Mouse (Mus musculus): ENCODE data around the gene Fggy.

- TF ChIP-seq CTCF (IDR thresholded peaks at IDR 0.05; ENCODE audit: extremely low read depth, insufficient read depth, insufficient read length, insufficient replicate concordance), result no peak
- TF ChIP-seq POLR2A (IDR thresholded peaks at IDR 0.05; ENCODE audit: low read depth, low read length), result no peak
Observed at GRCm38 (mm10) chr4:95729142-95729826, 172.0 kb downstream of the Fggy start.
